In genomic region chr11:106692890-106693289, GRCm38 (mm10) we compare ENCODE assay signal across 27 mouse cellular contexts. TPM values are rescaled to one million over a fixed set of nuclear protein-coding genes. Genes with fewer than 3 reads are reported as not detected.
"Had no signal": no experiment of that assay in that cellular context is flagged by ENCODE, and none has a peak within 500 bp of the region (broad histone marks: within the 10 kb centered on the region; RNA-seq: fewer than 3 reads in every experiment).

No protein-coding gene starts in this region.

- H3K4me1 ChIP-seq: hindbrain, embryonic 13.5 days; hindbrain, embryonic 15.5 days; kidney, embryonic 15.5 days; limb, embryonic 13.5 days; limb, embryonic 15.5 days had no signal

- H3K36me3 ChIP-seq: heart, embryonic 15.5 days; hindbrain, embryonic 13.5 days; hindbrain, embryonic 15.5 days; kidney, embryonic 15.5 days; limb, embryonic 13.5 days; limb, embryonic 15.5 days had no signal

- H3K27ac ChIP-seq: gastrocnemius, adult 2 months; heart, embryonic 13.5 days; heart, embryonic 15.5 days; hindbrain, embryonic 13.5 days; hindbrain, embryonic 15.5 days; hindbrain, postnatal 0 days; kidney, embryonic 15.5 days; kidney, postnatal 0 days; layer of hippocampus, adult 2 months; left cerebral cortex, adult 2 months; limb, embryonic 13.5 days; limb, embryonic 15.5 days; liver, embryonic 12.5 days; liver, embryonic 14.5 days had no signal

- DNase-seq: gastrocnemius, adult 2 months; gastrocnemius, postnatal 10 days; gastrocnemius, postnatal 25 days; heart, adult 18-20 months; heart, postnatal 14 days; heart, postnatal 36 days; kidney, adult 11 months; kidney, adult 2 months; kidney, adult 9 months; kidney, postnatal 14 days; kidney, postnatal 36 days; left cerebral cortex, postnatal 4 days had no signal

- H3K9me3 ChIP-seq: heart, embryonic 13.5 days; heart, embryonic 15.5 days; hindbrain, embryonic 13.5 days; hindbrain, embryonic 15.5 days; kidney, embryonic 15.5 days; limb, embryonic 13.5 days; limb, embryonic 15.5 days; liver, embryonic 12.5 days had no signal

- H3K27me3 ChIP-seq: heart, embryonic 13.5 days; heart, embryonic 15.5 days; hindbrain, embryonic 13.5 days; hindbrain, embryonic 15.5 days; kidney, embryonic 15.5 days; limb, embryonic 13.5 days; limb, embryonic 15.5 days; liver, embryonic 12.5 days had no signal

- H3K4me3 ChIP-seq: gastrocnemius, adult 2 months; heart, embryonic 13.5 days; heart, embryonic 15.5 days; hindbrain, embryonic 13.5 days; hindbrain, embryonic 15.5 days; kidney, embryonic 15.5 days; layer of hippocampus, adult 2 months; left cerebral cortex, adult 2 months; limb, embryonic 13.5 days; limb, embryonic 15.5 days; liver, embryonic 12.5 days had no signal

- H3K9ac ChIP-seq: heart, embryonic 13.5 days; heart, embryonic 15.5 days; hindbrain, embryonic 13.5 days; hindbrain, embryonic 15.5 days; kidney, embryonic 15.5 days; limb, embryonic 13.5 days; limb, embryonic 15.5 days; liver, embryonic 12.5 days; liver, embryonic 14.5 days had no signal

RNA-seq across cellular contexts. Expression of gene Milr1, which starts 58.1 kb away (rescaled TPM):
- total RNA-seq: gastrocnemius, adult 2 months; gastrocnemius, postnatal 25 days; hindbrain, postnatal 0 days; layer of hippocampus, adult 2 months; layer of hippocampus, postnatal 25 days; left cerebral cortex, postnatal 25 days had no signal
